18 mouse cellular contexts compared by ENCODE assay signal in genomic region chr9:15018756-15019131, GRCm38 (mm10). TPM values are rescaled to one million over a fixed set of nuclear protein-coding genes. Genes with fewer than 3 reads are reported as not detected.
DNase-seq lines count a peak whose midpoint lies in the region; ATAC-seq and TF ChIP-seq lines count a peak whose summit lies in the region.
"Had no signal": no experiment of that assay in that cellular context is flagged by ENCODE, and none has a peak within 500 bp of the region (broad histone marks: within the 10 kb centered on the region; RNA-seq: fewer than 3 reads in every experiment).

No protein-coding gene starts in this region.

- no peak overlapping the region for H3K27ac ChIP-seq in lung, postnatal 0 days (ENCODE audit: low read length)
- H3K27ac ChIP-seq in macrophage: peak overlapping the region; percentile 74
- H3K27ac ChIP-seq: heart, adult 2 months; heart, embryonic 15.5 days; intestine, embryonic 15.5 days; limb, embryonic 12.5 days; midbrain, embryonic 13.5 days; neural tube, embryonic 15.5 days; stomach, embryonic 15.5 days had no signal

- DNase-seq in lung, postnatal 0 days (ENCODE audit: low spot score): no peak
- DNase-seq in lung, postnatal 25 days (ENCODE audit: low spot score): no peak
- peak; percentile 76 for DNase-seq in CD4-positive helper T cell, adult 2 months (ENCODE audit: low read depth, low spot score)
- DNase-seq in ZHBTc4 (ENCODE audit: low read depth, low spot score): peak; percentile 16
- no peak for DNase-seq in lung, postnatal 14 days
- DNase-seq: adrenal gland, adult 2 months; forebrain, postnatal 0 days; lung, postnatal 10 days had no signal

- H3K9me3 ChIP-seq in lung, postnatal 0 days (ENCODE audit: low read length): no peaks in the 10 kb centered on the region
- H3K9me3 ChIP-seq: heart, embryonic 15.5 days; intestine, embryonic 15.5 days; limb, embryonic 12.5 days; liver, embryonic 15.5 days; midbrain, embryonic 13.5 days; neural tube, embryonic 15.5 days; stomach, embryonic 15.5 days had no signal

- H3K4me1 ChIP-seq in lung, postnatal 0 days (ENCODE audit: insufficient read depth, low read depth, low read length): no peaks in the 10 kb centered on the region
- H3K4me1 ChIP-seq: heart, embryonic 15.5 days; intestine, embryonic 15.5 days; midbrain, embryonic 13.5 days; neural tube, embryonic 15.5 days; stomach, embryonic 15.5 days had no signal

- H3K4me3 ChIP-seq in lung, postnatal 0 days (ENCODE audit: low read depth, low read length): no peak overlapping the region
- H3K4me3 ChIP-seq in macrophage (ENCODE audit: inconsistent target): no peak overlapping the region
- H3K4me3 ChIP-seq: heart, adult 2 months; heart, embryonic 15.5 days; intestine, embryonic 15.5 days; limb, embryonic 12.5 days; liver, embryonic 15.5 days; midbrain, embryonic 13.5 days; neural tube, embryonic 15.5 days; stomach, embryonic 15.5 days had no signal

- peak; percentile 23; the same call in 1 of the 2 replicates for ATAC-seq in lung, postnatal 0 days
- ATAC-seq in erythroid progenitor cell, adult 5-6 weeks (replicated peaks; ENCODE audit: low FRiP score, poor library complexity, severe bottlenecking): no peak
- ATAC-seq: forebrain, postnatal 0 days; intestine, embryonic 15.5 days; midbrain, embryonic 13.5 days had no signal

- no peak for TF ChIP-seq CTCF in lung, postnatal 0 days (IDR thresholded peaks at IDR 0.05)

- H3K4me2 ChIP-seq in lung, postnatal 0 days (replicated peaks; ENCODE audit: low read depth, low read length): no peak overlapping the region
- H3K4me2 ChIP-seq: heart, embryonic 15.5 days; intestine, embryonic 15.5 days; limb, embryonic 12.5 days; liver, embryonic 15.5 days; midbrain, embryonic 13.5 days; neural tube, embryonic 15.5 days; stomach, embryonic 15.5 days had no signal

- no peak overlapping the region for H3K9ac ChIP-seq in lung, postnatal 0 days (replicated peaks; ENCODE audit: low read depth)
- H3K9ac ChIP-seq: forebrain, postnatal 0 days; heart, embryonic 15.5 days; intestine, embryonic 15.5 days; limb, embryonic 12.5 days; liver, embryonic 15.5 days; midbrain, embryonic 13.5 days; neural tube, embryonic 15.5 days; stomach, embryonic 15.5 days had no signal

- TF ChIP-seq EP300 in lung, postnatal 0 days (IDR thresholded peaks at IDR 0.05): no peak

- 69% methylated on average over 5 of the region's 5 CpGs for WGBS in lung, postnatal 0 days
- WGBS in macrophage (ENCODE audit: missing documents): 11% methylated on average over 5 of the region's 5 CpGs

- no peaks in the 10 kb centered on the region for H3K36me3 ChIP-seq in lung, postnatal 0 days (ENCODE audit: insufficient read depth, low read length)
- H3K36me3 ChIP-seq in macrophage (ENCODE audit: inconsistent target): no peaks in the 10 kb centered on the region
- H3K36me3 ChIP-seq: heart, embryonic 15.5 days; intestine, embryonic 15.5 days; liver, embryonic 15.5 days; stomach, embryonic 15.5 days had no signal

- no peaks in the 10 kb centered on the region for H3K79me2 ChIP-seq in macrophage (ENCODE audit: inconsistent target)

- no peaks in the 10 kb centered on the region for H3K27me3 ChIP-seq in lung, postnatal 0 days (replicated peaks; ENCODE audit: insufficient read depth, low read length)
- H3K27me3 ChIP-seq: intestine, embryonic 15.5 days; limb, embryonic 12.5 days; liver, embryonic 15.5 days; midbrain, embryonic 13.5 days; neural tube, embryonic 15.5 days; stomach, embryonic 15.5 days had no signal

RNA-seq across cellular contexts. Expression of gene Panx1, which starts 26.5 kb away (rescaled TPM):
- 19.7 and 20.0 TPM in 2 replicates for polyA plus RNA-seq in lung, postnatal 0 days (2015; fragmentation: Nextera tagmentation; extraction: Ambion mirVana)
- 10 to 100 TPM in 6 of 26 experiments, 1 to 10 TPM in 19, under 1 TPM in 1; 0.73 to 18.3 (median 5.8) TPM for total RNA-seq in macrophage (2018; cell fraction: chromatin; rRNA removed)
- total RNA-seq in macrophage (2018; cell fraction: cytosol; rRNA removed): 10 to 100 TPM in 24 of 26 experiments, 1 to 10 TPM in 2; 9.7 to 27.2 (median 14.5) TPM
- total RNA-seq in macrophage (2018; cell fraction: nucleus; rRNA removed): 10 to 100 TPM in 11 of 26 experiments, 1 to 10 TPM in 15; 4.5 to 20.9 (median 9.1) TPM
- polyA plus RNA-seq in macrophage (2018): 16.0 to 28.2 TPM (median 27.1 TPM) in 3 replicates
- 6.3 TPM in 1 of 2 replicates, not detected in the other for total RNA-seq in erythroid progenitor cell, adult 5-6 weeks (2015; ENCODE audit: low replicate concordance)
- total RNA-seq in erythroid progenitor cell, adult 5-6 weeks (2017; ENCODE audit: low replicate concordance): 1.4 and 2.0 TPM in 2 replicates

Comparison
In these comparisons a context has a peak if more than half of its experiments do, and no peak if none do; other contexts are left out.
1. DNase-seq: peak in CD4-positive helper T cell, adult 2 months (single experiment) and ZHBTc4 (single experiment); none in lung, postnatal 0 days (single experiment), lung, postnatal 25 days (single experiment) and lung, postnatal 14 days (single experiment).